Mouse (Mus musculus) thymus, adult 2 months (tissue): ENCODE measurements around the gene Rbm38. TPM values are rescaled to one million over a fixed set of nuclear protein-coding genes. Genes with fewer than 3 reads are reported as not detected.

Source experiments
- DNase-seq: peaks from one replicate; pipeline ENCODE4 v3.0.0; 2021
- H3K27ac ChIP-seq: fragments of 200-500 bp; 2 replicates; pipeline ENCODE4 v1.5.1; 2012; ENCODE audit warnings: low read length, control low read depth; ENCODE audit not compliant: control insufficient read depth, insufficient read depth
- H3K27me3 ChIP-seq: fragments of 200-500 bp; 2 replicates; pipeline ENCODE4 v1.6.1; 2012; ENCODE audit warnings: mild to moderate bottlenecking, low read length, moderate library complexity, mixed read lengths; ENCODE audit not compliant: control insufficient read depth, insufficient read depth
- H3K36me3 ChIP-seq: fragments of 200-500 bp; 2 replicates; pipeline ENCODE4 v1.6.1; 2012; ENCODE audit warnings: mild to moderate bottlenecking, low read length, moderate library complexity; ENCODE audit not compliant: control insufficient read depth, insufficient read depth
- H3K4me1 ChIP-seq: fragments of 200-500 bp; replicated peaks from 2 replicates; pipeline ENCODE4 v1.6.1; 2012; ENCODE audit warnings: low read length; ENCODE audit not compliant: control insufficient read depth, insufficient read depth
- H3K4me3 ChIP-seq: fragments of 200-500 bp; 2 replicates; pipeline ENCODE4 v1.5.1; 2012; ENCODE audit warnings: mild to moderate bottlenecking, low read length, control low read depth, moderate library complexity; ENCODE audit not compliant: control insufficient read depth, insufficient read depth
- CTCF ChIP-seq: fragments of 200-500 bp; IDR thresholded peaks from 2 replicates; pipeline ENCODE4 v1.5.1; 2012; ENCODE audit warnings: mild to moderate bottlenecking, control low read depth, low read length, moderate library complexity, borderline replicate concordance; ENCODE audit not compliant: control insufficient read depth, poor library complexity, insufficient read depth; ENCODE audit errors: extremely low read depth
- POLR2A ChIP-seq: fragments of 200-500 bp; IDR thresholded peaks from 2 replicates; pipeline ENCODE4 v1.6.1; 2012; ENCODE audit warnings: mild to moderate bottlenecking, low read length, control low read depth, moderate library complexity; ENCODE audit not compliant: control insufficient read depth, poor library complexity, insufficient read depth; ENCODE audit errors: extremely low read depth
- WGBS: fragments of 180-500 bp; shearing (Covaris S2); methylation state at CpG from one replicate; pipeline ENCODE4 v1.1.7; 2018; 5-methylcytosine and 5-hydroxymethylcytosine counted together
- polyA plus RNA-seq: library from polyadenylated mRNA; depleted of rRNA; stranded (reverse); fragments of >200 nt; gene quantifications from 2 replicates; pipeline ENCODE4 v1.2.3, GENCODE M21; 2012

The Rbm38 gene
- polyA plus RNA-seq, 1 experiment: 1,290 TPM

DNA sequence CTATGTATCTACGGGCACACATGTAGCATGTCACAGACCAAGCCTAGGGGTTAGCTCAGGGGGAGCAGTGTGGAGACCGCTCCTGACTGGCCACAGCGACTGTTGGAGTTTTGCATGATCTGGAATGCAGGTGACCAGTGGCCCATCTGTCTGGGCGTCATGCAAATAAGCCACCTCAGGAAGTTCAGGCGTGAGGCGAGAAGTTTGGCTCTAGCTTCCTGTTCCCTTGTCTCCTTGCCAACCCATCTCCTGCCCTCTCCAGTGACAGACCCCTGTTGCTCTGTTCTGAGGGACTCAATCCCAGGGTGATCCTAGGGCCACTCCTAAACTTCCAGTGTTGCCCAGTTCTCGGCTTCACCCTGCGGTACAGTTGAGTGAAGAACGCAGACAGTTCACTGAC is 40.2 kb downstream of the Rbm38 start:
- WGBS: 76% methylated on average over 9 of the region's 9 CpGs
- Histone ChIP-seq H3K4me1 (peaks cover 69% of the 10 kb centered on the region), H3K36me3 (no peaks in the 10 kb centered on the region), H3K4me3 (no peak overlapping the region), H3K27me3 (no peaks in the 10 kb centered on the region), H3K27ac (peak overlapping the region; percentile 88; the same call in 1 of the 2 replicates)
- DNase-seq: no peak
- TF ChIP-seq CTCF (no peak), POLR2A (no peak)

DNA sequence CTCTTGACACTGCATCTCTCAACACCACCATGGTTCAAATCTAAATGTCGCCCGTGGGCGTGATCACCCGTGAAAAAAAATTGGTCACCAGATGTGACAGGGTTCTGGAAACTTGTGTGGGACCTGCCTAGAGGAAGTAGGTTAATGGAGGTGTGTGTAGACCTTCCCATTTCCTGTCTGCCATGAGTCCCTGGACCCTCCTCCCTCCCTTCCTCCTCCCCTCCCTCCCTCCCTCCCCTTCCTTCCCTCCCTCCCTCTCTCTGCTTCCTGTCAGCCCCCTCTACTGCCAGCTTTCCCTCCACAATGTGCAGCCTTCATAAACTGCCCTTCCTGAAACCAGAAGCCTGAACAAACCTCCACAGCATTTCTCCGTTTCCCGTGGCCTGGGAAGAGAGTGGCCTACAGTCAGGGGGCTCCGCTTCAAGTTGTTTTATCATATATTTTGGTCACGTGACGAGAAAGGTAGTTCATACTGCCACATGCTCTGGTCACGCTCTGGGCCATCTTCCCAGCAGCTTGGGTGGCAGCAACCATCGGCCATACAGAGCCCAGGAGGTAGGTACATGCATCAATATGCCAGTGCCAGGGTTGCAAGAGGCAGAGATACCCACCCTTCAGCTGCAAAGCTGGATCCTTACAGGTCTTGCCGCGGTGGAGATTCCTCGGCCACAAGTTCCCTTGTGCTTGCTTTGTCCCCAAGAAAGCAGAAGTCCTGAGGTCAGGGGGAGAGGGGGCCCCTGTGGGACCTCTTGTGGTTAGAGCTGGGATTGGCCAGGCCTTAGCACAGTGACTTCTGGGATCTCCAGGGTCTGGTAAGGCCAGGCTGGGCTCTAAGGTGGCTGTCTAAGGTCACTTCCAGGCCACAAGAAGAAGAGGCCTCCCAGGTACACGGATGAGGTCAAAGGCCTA is 41.4 kb downstream of the Rbm38 start:
- H3K4me3 ChIP-seq: peak overlapping the region; percentile 17
- H3K27me3 ChIP-seq: no peaks in the 10 kb centered on the region
- 21% methylated on average over 15 of the region's 15 CpGs for WGBS
- DNase-seq: no peak
- TF ChIP-seq POLR2A (no peak), CTCF (no peak)
- H3K27ac ChIP-seq: peak overlapping the region; percentile 88
- H3K4me1 ChIP-seq: peaks cover 57% of the 10 kb centered on the region
- no peaks in the 10 kb centered on the region for H3K36me3 ChIP-seq

GRCm38 (mm10) chr2:173063219-173063618 is 42.9 kb downstream of the Rbm38 start:
- DNase-seq: no peak
- no peak for TF ChIP-seq CTCF
- TF ChIP-seq POLR2A: no peak
- no peak overlapping the region for H3K27ac ChIP-seq
- H3K4me1 ChIP-seq: peaks cover 42% of the 10 kb centered on the region
- 0% methylated on average over 1 of the region's 1 CpGs for WGBS
- H3K36me3 ChIP-seq: no peaks in the 10 kb centered on the region
- no peak overlapping the region for H3K4me3 ChIP-seq
- no peaks in the 10 kb centered on the region for H3K27me3 ChIP-seq

GRCm38 (mm10) chr2:173064864-173065263 is 44.6 kb downstream of the Rbm38 start:
- Histone ChIP-seq H3K27me3 (no peaks in the 10 kb centered on the region), H3K36me3 (no peaks in the 10 kb centered on the region), H3K27ac (no peak overlapping the region), H3K4me1 (peaks cover 31% of the 10 kb centered on the region), H3K4me3 (no peak overlapping the region)
- no peak for DNase-seq
- WGBS: 97% methylated on average over 2 of the region's 2 CpGs
- no peak for TF ChIP-seq CTCF
- no peak for TF ChIP-seq POLR2A

DNA sequence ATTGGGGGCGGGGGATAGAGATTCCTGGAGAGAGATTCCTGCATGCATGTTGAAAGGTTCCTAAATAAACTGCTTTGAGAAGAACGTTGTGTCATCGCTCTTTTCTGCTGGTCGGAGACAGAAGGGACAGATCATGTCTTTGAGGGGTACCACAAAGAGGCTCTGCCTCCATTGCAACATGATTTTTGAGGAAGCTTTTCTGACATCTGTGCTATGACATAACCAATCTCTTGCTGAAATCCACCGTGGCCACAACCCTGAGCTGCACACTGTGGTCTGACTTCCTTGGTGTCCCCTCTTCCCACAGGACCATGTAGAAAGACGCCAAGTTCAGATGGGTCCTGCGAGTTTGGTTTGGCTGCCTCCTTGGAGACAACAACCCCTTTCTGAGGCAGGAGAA is 52.6 kb downstream of the Rbm38 start:
- Histone ChIP-seq H3K27me3 (no peaks in the 10 kb centered on the region), H3K36me3 (no peaks in the 10 kb centered on the region), H3K4me3 (no peak overlapping the region), H3K27ac (no peak overlapping the region), H3K4me1 (no peaks in the 10 kb centered on the region)
- DNase-seq: no peak
- TF ChIP-seq CTCF: no peak
- no peak for TF ChIP-seq POLR2A
- WGBS: 30% methylated on average over 7 of the region's 7 CpGs

DNA sequence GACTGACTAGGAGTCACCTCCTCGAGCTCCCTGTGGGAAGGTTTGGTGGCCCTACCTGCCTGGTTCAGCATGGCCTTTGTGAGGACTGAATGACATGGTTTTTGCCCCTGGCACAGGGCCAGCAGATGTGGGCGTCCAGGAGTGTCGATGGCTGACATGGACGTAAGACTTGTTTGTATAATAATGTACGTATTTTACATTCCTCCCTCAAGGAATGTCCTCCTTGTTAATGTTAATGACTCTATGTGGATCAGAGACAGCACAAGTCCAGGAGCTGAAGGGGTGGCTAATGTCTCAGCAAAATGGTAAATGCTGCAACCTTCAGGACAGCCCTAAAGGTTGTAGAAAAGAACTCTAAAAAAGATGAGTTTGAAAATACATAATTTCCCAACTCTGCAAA is 53.4 kb downstream of the Rbm38 start:
- Histone ChIP-seq H3K4me3 (no peak overlapping the region), H3K27ac (no peak overlapping the region)

More for the DNA sequence above, 53.4 kb downstream of the Rbm38 start:
- no peaks in the 10 kb centered on the region for H3K27me3 ChIP-seq
- no peaks in the 10 kb centered on the region for H3K4me1 ChIP-seq
- 86% methylated on average over 5 of the region's 5 CpGs for WGBS
- TF ChIP-seq CTCF (no peak), POLR2A (no peak)
- DNase-seq: no peak
- H3K36me3 ChIP-seq: no peaks in the 10 kb centered on the region
